8 mouse cellular contexts compared by ENCODE assay signal in the genomic region with DNA sequence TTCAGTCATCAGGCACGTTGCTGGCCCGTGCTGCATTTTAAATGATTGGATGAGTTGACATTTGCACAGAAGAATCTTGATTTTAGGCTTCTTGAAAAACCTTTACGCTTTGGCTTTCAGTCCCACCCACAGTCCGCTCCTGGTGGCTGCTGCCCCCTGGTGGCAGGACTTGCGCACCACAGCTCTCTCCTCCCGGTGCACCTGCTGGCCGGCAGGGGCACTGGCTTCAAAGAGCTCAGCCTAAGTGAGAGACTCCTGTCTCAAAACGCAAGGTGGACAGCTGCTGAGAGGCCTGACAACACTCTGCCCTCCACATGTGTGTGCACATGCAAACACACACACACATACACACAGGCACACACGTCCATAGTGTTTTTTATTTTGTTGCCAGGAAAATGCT. TPM values are rescaled to one million over a fixed set of nuclear protein-coding genes. Genes with fewer than 3 reads are reported as not detected.
DNase-seq lines count a peak whose midpoint lies in the region; ATAC-seq and TF ChIP-seq lines count a peak whose summit lies in the region.

No protein-coding gene starts in this region.

- H3K4me2 ChIP-seq in intestine, embryonic 15.5 days (replicated peaks): no peak overlapping the region

- H3K27me3 ChIP-seq in intestine, embryonic 15.5 days (replicated peaks): peaks cover 3% of the 10 kb centered on the region; the same call in 1 of the 2 replicates

- no peak for TF ChIP-seq POLR2A in cortical plate, adult 2 months (IDR thresholded peaks at IDR 0.05; ENCODE audit: extremely low read depth, insufficient read depth, low read length)

- peaks cover 9% of the 10 kb centered on the region for H3K4me1 ChIP-seq in cortical plate, adult 2 months (ENCODE audit: control insufficient read depth, insufficient read depth, low read length)
- no peaks in the 10 kb centered on the region for H3K4me1 ChIP-seq in intestine, embryonic 15.5 days (replicated peaks)

- no peak overlapping the region for H3K27ac ChIP-seq in cortical plate, adult 2 months (ENCODE audit: insufficient read depth, low read length)
- H3K27ac ChIP-seq in intestine, embryonic 15.5 days: no peak overlapping the region

- 6% methylated on average over 9 of the region's 9 CpGs for WGBS in intestine, embryonic 15.5 days

- peaks cover 22% of the 10 kb centered on the region for H3K36me3 ChIP-seq in intestine, embryonic 15.5 days

- no peak overlapping the region for H3K9ac ChIP-seq in intestine, embryonic 15.5 days

- H3K9me3 ChIP-seq in intestine, embryonic 15.5 days: no peaks in the 10 kb centered on the region

- intact Hi-C loops in gastrocnemius, postnatal 14 days (cut with DNase I; ENCODE audit: low total_unique reads): loop anchor here (2.0 kb wide), 1 partner anchor 83 kb away; no protein-coding TSS in a partner anchor
- intact Hi-C loops in left cerebral cortex, postnatal 25 days (cut with DNase I): loop anchor here (1.0 kb wide), 1 partner anchor 82 kb away; a partner anchor contains a TSS

- DNase-seq in adipocyte (ENCODE audit: low spot score): peak; percentile 78
- DNase-seq in gastrocnemius, postnatal 14 days: peak; percentile 88
- peak; percentile 88 to 95 for DNase-seq in left cerebral cortex, postnatal 25 days (ENCODE audit: low spot score in 2 of 2)
- peak; percentile 91 for DNase-seq in mesoderm, embryonic 11.5 days (ENCODE audit: low read depth, low spot score)
- peak; percentile 91 for DNase-seq in right cerebral cortex, postnatal 25 days
- DNase-seq in urinary bladder, postnatal 36 days (ENCODE audit: low spot score in 2 of 2): peak; percentile 87 to 92

- H3K4me3 ChIP-seq in cortical plate, adult 2 months (ENCODE audit: insufficient read depth, low read length): no peak overlapping the region
- no peak overlapping the region for H3K4me3 ChIP-seq in intestine, embryonic 15.5 days (replicated peaks)

- ATAC-seq in intestine, embryonic 15.5 days: peak; percentile 86

- TF ChIP-seq CTCF in cortical plate, adult 2 months (IDR thresholded peaks at IDR 0.05; ENCODE audit: extremely low read depth, insufficient read depth, low read length): peak; percentile 98

RNA-seq across cellular contexts. Expression of a gene that starts 9.9 kb away (rescaled TPM):
- 901 and 956 TPM in 2 replicates for polyA plus RNA-seq in cortical plate, adult 2 months (2012; rRNA removed)
- total RNA-seq in gastrocnemius, postnatal 14 days (2021): 10 to 100 TPM; 29.4 to 37.7 TPM
- 1,243 and 1,415 TPM in 2 replicates for polyA plus RNA-seq in intestine, embryonic 15.5 days (2015; fragmentation: Nextera tagmentation; extraction: Ambion mirVana)
- total RNA-seq in left cerebral cortex, postnatal 25 days (2021): 1,000 to 10,000 TPM in 1 of 2 experiments, 100 to 1,000 TPM in 1; 940 to 1,084 TPM

RNA-seq across cellular contexts. Expression of a gene that starts 18.5 kb away (rescaled TPM):
- polyA plus RNA-seq in cortical plate, adult 2 months (2012; rRNA removed): 78.7 and 81.5 TPM in 2 replicates
- total RNA-seq in gastrocnemius, postnatal 14 days (2021): 1 to 10 TPM; 3.9 to 5.4 TPM
- polyA plus RNA-seq in intestine, embryonic 15.5 days (2015; fragmentation: Nextera tagmentation; extraction: Ambion mirVana): 11.5 TPM in 2 replicates
- total RNA-seq in left cerebral cortex, postnatal 25 days (2021): 10 to 100 TPM; 61.2 to 63.3 TPM

RNA-seq across cellular contexts. Expression of a gene that starts 32.8 kb away (rescaled TPM):
- polyA plus RNA-seq in cortical plate, adult 2 months (2012; rRNA removed): 0.23 and 0.31 TPM in 2 replicates
- under 1 TPM; 0.29 to 0.86 TPM for total RNA-seq in gastrocnemius, postnatal 14 days (2021)
- 16.0 and 18.0 TPM in 2 replicates for polyA plus RNA-seq in intestine, embryonic 15.5 days (2015; fragmentation: Nextera tagmentation; extraction: Ambion mirVana)
- total RNA-seq in left cerebral cortex, postnatal 25 days (2021): under 1 TPM; 0.37 to 0.60 TPM

RNA-seq across cellular contexts. Expression of a gene that starts 57.2 kb away (rescaled TPM):
- polyA plus RNA-seq in cortical plate, adult 2 months (2012; rRNA removed): 111 and 118 TPM in 2 replicates
- total RNA-seq in gastrocnemius, postnatal 14 days (2021): 100 to 1,000 TPM; 113 to 118 TPM
- polyA plus RNA-seq in intestine, embryonic 15.5 days (2015; fragmentation: Nextera tagmentation; extraction: Ambion mirVana): 88.3 and 96.4 TPM in 2 replicates
- total RNA-seq in left cerebral cortex, postnatal 25 days (2021): 10 to 100 TPM; 60.2 to 60.7 TPM

Comparison
In these comparisons a context has a peak if more than half of its experiments do, and no peak if none do; other contexts are left out.
1. RNA of a gene that starts 9.9 kb away (total RNA-seq): 940 to 1,084 TPM in left cerebral cortex, postnatal 25 days; 29.4 to 37.7 TPM in gastrocnemius, postnatal 14 days; every median in the first group is over 10 times any median in the second.
2. RNA of a gene that starts 18.5 kb away (total RNA-seq): 61.2 to 63.3 TPM in left cerebral cortex, postnatal 25 days; 3.9 to 5.4 TPM in gastrocnemius, postnatal 14 days; every median in the first group is over 4 times any median in the second.
3. Peak in every context shown above with its lines, with median percentiles within 50 percentile points of each other: DNase-seq.